Mouse (Mus musculus): Measurements from ENCODE around the gene Fam131c. TPM values are rescaled to one million over a fixed set of nuclear protein-coding genes. Genes with fewer than 3 reads are reported as not detected.

The Fam131c gene
- polyA plus RNA-seq (2015; fragmentation: Nextera tagmentation; extraction: Ambion mirVana): 1.7 and 2.9 TPM in 2 replicates

- no peaks in the 10 kb centered on the region for H3K9me3 ChIP-seq
- no peaks in the 10 kb centered on the region for H3K36me3 ChIP-seq
- peak within 1 kb of the TSS; percentile 58 for H3K4me3 ChIP-seq
- H3K9ac ChIP-seq: peak within 1 kb of the TSS; percentile 71
- WGBS: 2% methylated on average over 62 of the region's 71 CpGs
- ATAC-seq (ENCODE audit: insufficient number of reproducible peaks, insufficient read depth, low FRiP score, low TSS enrichment, low read depth): no peak; the same call in 1 of the 2 replicates
- H3K27ac ChIP-seq: no peak within 1 kb of the TSS
- peak within 1 kb of the TSS; percentile 98 for H3K4me2 ChIP-seq
- no peaks in the 10 kb centered on the region for H3K4me1 ChIP-seq
- H3K27me3 ChIP-seq: peaks cover 68% of the 10 kb centered on the region
Observed at GRCm38 (mm10) chr4:141367997-141368791, at the start of gene Fam131c. TSS of gene Fam131c (plus strand) at chr4:141368220.

GRCm38 (mm10) chr4:141322526-141322925 is 45.5 kb upstream of the Fam131c start:
- Histone ChIP-seq H3K4me2 (no peak overlapping the region), H3K9ac (no peak overlapping the region), H3K4me3 (no peak overlapping the region), H3K27me3 (no peaks in the 10 kb centered on the region), H3K27ac (no peak overlapping the region), H3K4me1 (peaks cover 24% of the 10 kb centered on the region), H3K36me3 (peaks cover 36% of the 10 kb centered on the region), H3K9me3 (no peaks in the 10 kb centered on the region)
- 76% methylated on average over 11 of the region's 11 CpGs for WGBS
- no peak for ATAC-seq (ENCODE audit: insufficient number of reproducible peaks, insufficient read depth, low FRiP score, low TSS enrichment, low read depth)

GRCm38 (mm10) chr4:141324771-141325191 is 43.2 kb upstream of the Fam131c start:
- H3K4me3 ChIP-seq: no peak overlapping the region
- no peak for ATAC-seq (ENCODE audit: insufficient number of reproducible peaks, insufficient read depth, low FRiP score, low TSS enrichment, low read depth)
- no peaks in the 10 kb centered on the region for H3K27me3 ChIP-seq
- peaks cover 28% of the 10 kb centered on the region for H3K36me3 ChIP-seq
- no peak overlapping the region for H3K4me2 ChIP-seq
- H3K27ac ChIP-seq: 0 out of 2 replicates have a peak overlapping the region, but pooled peaks have one; percentile 11
- no peaks in the 10 kb centered on the region for H3K9me3 ChIP-seq
- no peak overlapping the region for H3K9ac ChIP-seq
- 92% methylated on average over 6 of the region's 6 CpGs for WGBS
- peaks cover 40% of the 10 kb centered on the region for H3K4me1 ChIP-seq

- Histone ChIP-seq H3K36me3 (peaks cover 28% of the 10 kb centered on the region), H3K9ac (no peak overlapping the region), H3K4me3 (no peak overlapping the region), H3K27me3 (no peaks in the 10 kb centered on the region), H3K4me2 (no peak overlapping the region), H3K4me1 (peaks cover 47% of the 10 kb centered on the region), H3K9me3 (no peaks in the 10 kb centered on the region), H3K27ac (peak overlapping the region; percentile 83)
- no peak for ATAC-seq (ENCODE audit: insufficient number of reproducible peaks, insufficient read depth, low FRiP score, low TSS enrichment, low read depth)
- WGBS: 15% methylated on average over 15 of the region's 15 CpGs
Observed at GRCm38 (mm10) chr4:141325636-141326035, 42.4 kb upstream of the Fam131c start.

- Histone ChIP-seq H3K36me3 (peaks cover 16% of the 10 kb centered on the region; the same call in 1 of the 2 replicates), H3K4me1 (peaks cover 50% of the 10 kb centered on the region), H3K27ac (peak overlapping the region; percentile 83), H3K4me2 (no peak overlapping the region), H3K9me3 (no peaks in the 10 kb centered on the region), H3K27me3 (no peaks in the 10 kb centered on the region), H3K4me3 (no peak overlapping the region), H3K9ac (peak overlapping the region; percentile 21; the same call in 1 of the 2 replicates)
- no peak for ATAC-seq (ENCODE audit: insufficient number of reproducible peaks, insufficient read depth, low FRiP score, low TSS enrichment, low read depth)
- 48% methylated on average over 4 of the region's 4 CpGs for WGBS
Observed at GRCm38 (mm10) chr4:141327075-141327474, 40.9 kb upstream of the Fam131c start.

- peak overlapping the region; percentile 29; the same call in 1 of the 2 replicates for H3K27ac ChIP-seq
- H3K9ac ChIP-seq: no peak overlapping the region
- no peak for ATAC-seq (ENCODE audit: insufficient number of reproducible peaks, insufficient read depth, low FRiP score, low TSS enrichment, low read depth)
- no peak overlapping the region for H3K4me3 ChIP-seq
- 83% methylated on average over 9 of the region's 9 CpGs for WGBS
- peaks cover 62% of the 10 kb centered on the region for H3K4me1 ChIP-seq
- H3K36me3 ChIP-seq: 0 out of 2 replicates have a peak, but pooled peaks cover 5% of the 10 kb centered on the region
- H3K9me3 ChIP-seq: no peaks in the 10 kb centered on the region
- H3K27me3 ChIP-seq: no peaks in the 10 kb centered on the region
- no peak overlapping the region for H3K4me2 ChIP-seq
Observed at GRCm38 (mm10) chr4:141328742-141329141, 39.3 kb upstream of the Fam131c start.

GRCm38 (mm10) chr4:141329968-141330367 is 38.1 kb upstream of the Fam131c start:
- 35% methylated on average over 12 of the region's 12 CpGs for WGBS
- H3K4me1 ChIP-seq: peaks cover 69% of the 10 kb centered on the region
- peak overlapping the region; percentile 39; the same call in 1 of the 2 replicates for H3K27ac ChIP-seq

GRCm38 (mm10) chr4:141331446-141331845 is 36.6 kb upstream of the Fam131c start:
- 96% methylated on average over 2 of the region's 2 CpGs for WGBS
- ATAC-seq (ENCODE audit: insufficient number of reproducible peaks, insufficient read depth, low FRiP score, low TSS enrichment, low read depth): no peak

More at GRCm38 (mm10) chr4:141329968-141330367, 38.1 kb upstream of the Fam131c start:
- Histone ChIP-seq H3K9me3 (no peaks in the 10 kb centered on the region), H3K9ac (no peak overlapping the region), H3K4me2 (no peak overlapping the region), H3K4me3 (no peak overlapping the region), H3K27me3 (no peaks in the 10 kb centered on the region), H3K36me3 (no peaks in the 10 kb centered on the region)
- peak; percentile 21; the same call in 1 of the 2 replicates for ATAC-seq (ENCODE audit: insufficient number of reproducible peaks, insufficient read depth, low FRiP score, low TSS enrichment, low read depth)

GRCm38 (mm10) chr4:141332258-141332657 is 35.8 kb upstream of the Fam131c start:
- Histone ChIP-seq H3K9ac (no peak overlapping the region), H3K9me3 (no peaks in the 10 kb centered on the region), H3K36me3 (no peaks in the 10 kb centered on the region), H3K27me3 (no peaks in the 10 kb centered on the region), H3K4me2 (no peak overlapping the region), H3K4me1 (peaks cover 64% of the 10 kb centered on the region), H3K27ac (no peak overlapping the region), H3K4me3 (no peak overlapping the region)
- no peak for ATAC-seq (ENCODE audit: insufficient number of reproducible peaks, insufficient read depth, low FRiP score, low TSS enrichment, low read depth)
- WGBS: 42% methylated on average over 7 of the region's 7 CpGs

More at GRCm38 (mm10) chr4:141331446-141331845, 36.6 kb upstream of the Fam131c start:
- Histone ChIP-seq H3K27ac (no peak overlapping the region), H3K4me3 (no peak overlapping the region), H3K9me3 (no peaks in the 10 kb centered on the region), H3K4me2 (no peak overlapping the region), H3K36me3 (no peaks in the 10 kb centered on the region), H3K9ac (no peak overlapping the region), H3K27me3 (no peaks in the 10 kb centered on the region), H3K4me1 (peaks cover 70% of the 10 kb centered on the region)

GRCm38 (mm10) chr4:141334695-141335094 is 33.3 kb upstream of the Fam131c start:
- H3K4me3 ChIP-seq: no peak overlapping the region
- H3K9ac ChIP-seq: no peak overlapping the region
- H3K9me3 ChIP-seq: no peaks in the 10 kb centered on the region
- H3K27ac ChIP-seq: peak overlapping the region; percentile 22; the same call in 1 of the 2 replicates
- H3K4me1 ChIP-seq: peaks cover 68% of the 10 kb centered on the region
- no peak for ATAC-seq (ENCODE audit: insufficient number of reproducible peaks, insufficient read depth, low FRiP score, low TSS enrichment, low read depth)
- 71% methylated on average over 5 of the region's 5 CpGs for WGBS
- H3K36me3 ChIP-seq: no peaks in the 10 kb centered on the region
- H3K4me2 ChIP-seq: no peak overlapping the region
- peaks cover 2% of the 10 kb centered on the region; the same call in 1 of the 2 replicates for H3K27me3 ChIP-seq

- no peaks in the 10 kb centered on the region for H3K36me3 ChIP-seq
- ATAC-seq (ENCODE audit: insufficient number of reproducible peaks, insufficient read depth, low FRiP score, low TSS enrichment, low read depth): no peak
- H3K4me1 ChIP-seq: peaks cover 61% of the 10 kb centered on the region
- H3K27ac ChIP-seq: peak overlapping the region; percentile 62
- 10% methylated on average over 3 of the region's 3 CpGs for WGBS
- H3K9me3 ChIP-seq: no peaks in the 10 kb centered on the region
- no peak overlapping the region for H3K4me2 ChIP-seq
- no peak overlapping the region for H3K4me3 ChIP-seq
- no peak overlapping the region for H3K9ac ChIP-seq
- H3K27me3 ChIP-seq: peaks cover 2% of the 10 kb centered on the region; the same call in 1 of the 2 replicates
Observed at GRCm38 (mm10) chr4:141335263-141335796, 32.7 kb upstream of the Fam131c start.
